Comparison of ENCODE assay signal across 8 mouse cellular contexts in genomic region chr16:42781096-42782071, GRCm38 (mm10).
A peak's percentile ranks its signal among the peaks of the same experiment; 100 is the strongest.
DNase-seq lines count a peak whose midpoint lies in the region; ATAC-seq lines count a peak whose summit lies in the region.

No protein-coding gene starts in this region.

- DNase-seq in heart, postnatal 36 days, result no peak
- DNase-seq in embryo, embryonic 11.5 days (ENCODE audit: low read depth, low spot score), result peak; percentile 40
- peak; percentile 63 for DNase-seq in hindbrain, embryonic 14.5 days (ENCODE audit: low spot score)
- DNase-seq in neural tube, embryonic 10.5 days (ENCODE audit: extremely low spot score, low spot score), result peak; percentile 52
- no peak for DNase-seq in frontal cortex, postnatal 36 days (ENCODE audit: low spot score in 2 of 2)
- no peak for DNase-seq in right cerebral cortex, postnatal 14 days

- peak; percentile 81 for ATAC-seq in heart, embryonic 12.5 days (ENCODE audit: insufficient number of reproducible peaks, low FRiP score)
- peak; percentile 59 for ATAC-seq in hindbrain, embryonic 14.5 days (ENCODE audit: low FRiP score)
- no peak for ATAC-seq in erythroblast, adult 5-6 weeks (replicated peaks; ENCODE audit: low FRiP score, poor library complexity, severe bottlenecking)

- no peaks in the 10 kb centered on the region for H3K27me3 ChIP-seq in heart, embryonic 12.5 days (replicated peaks)
- no peaks in the 10 kb centered on the region for H3K27me3 ChIP-seq in hindbrain, embryonic 14.5 days (ENCODE audit: control insufficient read depth, insufficient read depth, low read length)

- 5% methylated on average over 12 of the region's 12 CpGs for WGBS in heart, embryonic 12.5 days
- WGBS in hindbrain, embryonic 14.5 days, result 3% methylated on average over 12 of the region's 12 CpGs

- H3K4me2 ChIP-seq in heart, embryonic 12.5 days, result peak overlapping the region; percentile 41
- peak overlapping the region; percentile 25 for H3K4me2 ChIP-seq in hindbrain, embryonic 14.5 days (replicated peaks)

- intact Hi-C loops in heart, postnatal 36 days (cut with DNase I), result loop anchor here (2.0 to 5.0 kb wide), 3 partner anchors 105 to 609 kb away; no protein-coding TSS in a partner anchor

- peak overlapping the region; percentile 83 for H3K27ac ChIP-seq in heart, embryonic 12.5 days (ENCODE audit: poor library complexity, severe bottlenecking)
- peak overlapping the region; percentile 91 for H3K27ac ChIP-seq in hindbrain, embryonic 14.5 days

- no peak overlapping the region for H3K9ac ChIP-seq in heart, embryonic 12.5 days
- peak overlapping the region; percentile 32; the same call in 1 of the 2 replicates for H3K9ac ChIP-seq in hindbrain, embryonic 14.5 days

- H3K4me1 ChIP-seq in heart, embryonic 12.5 days (replicated peaks), result peaks cover 15% of the 10 kb centered on the region
- peaks cover 27% of the 10 kb centered on the region for H3K4me1 ChIP-seq in hindbrain, embryonic 14.5 days (replicated peaks; ENCODE audit: control insufficient read depth, insufficient read depth, low read length)

- H3K36me3 ChIP-seq in heart, embryonic 12.5 days, result no peaks in the 10 kb centered on the region
- H3K36me3 ChIP-seq in hindbrain, embryonic 14.5 days (replicated peaks; ENCODE audit: control insufficient read depth, insufficient read depth), result no peaks in the 10 kb centered on the region

- no peaks in the 10 kb centered on the region for H3K9me3 ChIP-seq in heart, embryonic 12.5 days (replicated peaks)
- no peaks in the 10 kb centered on the region for H3K9me3 ChIP-seq in hindbrain, embryonic 14.5 days (ENCODE audit: control insufficient read depth, low read length)

- H3K4me3 ChIP-seq in heart, embryonic 12.5 days, result no peak overlapping the region
- no peak overlapping the region for H3K4me3 ChIP-seq in hindbrain, embryonic 14.5 days (replicated peaks; ENCODE audit: low read length)

Comparison
In these comparisons a context has a peak if more than half of its experiments do, and no peak if none do; other contexts are left out.
1. DNase-seq: peak in embryo, embryonic 11.5 days (single experiment), hindbrain, embryonic 14.5 days (single experiment) and neural tube, embryonic 10.5 days (single experiment); none in heart, postnatal 36 days (0 of 2), frontal cortex, postnatal 36 days (0 of 2) and right cerebral cortex, postnatal 14 days (single experiment).